Mouse (Mus musculus) liver, adult 2 months (tissue): ENCODE data around the gene Otos. TPM values are rescaled to one million over a fixed set of nuclear protein-coding genes. Genes with fewer than 3 reads are reported as not detected.

Experiments
- DNase-seq: peaks from one replicate; pipeline ENCODE4 v3.0.0-alpha.2; 2011; ENCODE audit warnings: low read depth, low spot score; ENCODE audit errors: extremely low read depth
- H3K27ac ChIP-seq: fragments of 200-500 bp; replicated peaks from 2 replicates; pipeline ENCODE4 v1.5.1; 2012; ENCODE audit warnings: low read depth, mild to moderate bottlenecking, control low read depth, inconsistent platforms, low read length; ENCODE audit not compliant: insufficient read depth
- H3K27me3 ChIP-seq: fragments of 200-500 bp; 2 replicates; pipeline ENCODE4 v1.6.1; 2012; ENCODE audit warnings: mild to moderate bottlenecking, moderate library complexity, low read length, inconsistent platforms; ENCODE audit not compliant: control insufficient read depth, insufficient read depth
- H3K36me3 ChIP-seq: fragments of 200-500 bp; 2 replicates; pipeline ENCODE4 v1.6.1; 2012; ENCODE audit warnings: low read length, inconsistent platforms; ENCODE audit not compliant: control insufficient read depth, insufficient read depth
- H3K4me1 ChIP-seq: fragments of 200-500 bp; 2 replicates; pipeline ENCODE4 v1.6.1; 2011; ENCODE audit warnings: low read length; ENCODE audit not compliant: control insufficient read depth, insufficient read depth
- H3K4me3 ChIP-seq: fragments of 200-500 bp; 2 replicates; pipeline ENCODE4 v1.5.1; 2011; ENCODE audit warnings: low read depth, mild to moderate bottlenecking, control low read depth, low read length, moderate library complexity; ENCODE audit not compliant: insufficient read depth
- H3K79me2 ChIP-seq: fragments of 200-500 bp; 2 replicates; pipeline ENCODE4 v1.6.1; 2012; ENCODE audit warnings: inconsistent platforms, mild to moderate bottlenecking, low read length, moderate library complexity; ENCODE audit not compliant: control insufficient read depth, insufficient read depth
- H3K9ac ChIP-seq: fragments of 200-500 bp; 2 replicates; pipeline ENCODE4 v1.6.1; 2012; ENCODE audit warnings: low read depth, mild to moderate bottlenecking, control low read depth, inconsistent platforms, low read length
- CTCF ChIP-seq: fragments of 200-500 bp; IDR thresholded peaks from 2 replicates; pipeline ENCODE4 v1.5.1; 2011; ENCODE audit warnings: low read depth, low read length, control low read depth
- POLR2A ChIP-seq: fragments of 200-500 bp; IDR thresholded peaks from 2 replicates; pipeline ENCODE4 v1.6.1; 2011; ENCODE audit warnings: low read length, control low read depth; ENCODE audit not compliant: insufficient read depth; ENCODE audit errors: extremely low read depth
- WGBS: fragments of 180-500 bp; shearing (Covaris S2); methylation state at CpG from one replicate; pipeline ENCODE4 v1.1.7; 2018; 5-methylcytosine and 5-hydroxymethylcytosine counted together
- polyA plus RNA-seq: library from polyadenylated mRNA; depleted of rRNA; stranded (reverse); fragments of >200 nt; gene quantifications from 2 replicates; pipeline ENCODE4 v1.2.3, GENCODE M21; 2012
- total RNA-seq: library from RNA; depleted of rRNA; stranded (reverse); fragments of >200 nt; gene quantifications from 2 replicates; pipeline ENCODE4 v1.2.3, GENCODE M21; 2014

Otos gene
- total and polyA plus RNA-seq, 2 experiments: not detected

DNA sequence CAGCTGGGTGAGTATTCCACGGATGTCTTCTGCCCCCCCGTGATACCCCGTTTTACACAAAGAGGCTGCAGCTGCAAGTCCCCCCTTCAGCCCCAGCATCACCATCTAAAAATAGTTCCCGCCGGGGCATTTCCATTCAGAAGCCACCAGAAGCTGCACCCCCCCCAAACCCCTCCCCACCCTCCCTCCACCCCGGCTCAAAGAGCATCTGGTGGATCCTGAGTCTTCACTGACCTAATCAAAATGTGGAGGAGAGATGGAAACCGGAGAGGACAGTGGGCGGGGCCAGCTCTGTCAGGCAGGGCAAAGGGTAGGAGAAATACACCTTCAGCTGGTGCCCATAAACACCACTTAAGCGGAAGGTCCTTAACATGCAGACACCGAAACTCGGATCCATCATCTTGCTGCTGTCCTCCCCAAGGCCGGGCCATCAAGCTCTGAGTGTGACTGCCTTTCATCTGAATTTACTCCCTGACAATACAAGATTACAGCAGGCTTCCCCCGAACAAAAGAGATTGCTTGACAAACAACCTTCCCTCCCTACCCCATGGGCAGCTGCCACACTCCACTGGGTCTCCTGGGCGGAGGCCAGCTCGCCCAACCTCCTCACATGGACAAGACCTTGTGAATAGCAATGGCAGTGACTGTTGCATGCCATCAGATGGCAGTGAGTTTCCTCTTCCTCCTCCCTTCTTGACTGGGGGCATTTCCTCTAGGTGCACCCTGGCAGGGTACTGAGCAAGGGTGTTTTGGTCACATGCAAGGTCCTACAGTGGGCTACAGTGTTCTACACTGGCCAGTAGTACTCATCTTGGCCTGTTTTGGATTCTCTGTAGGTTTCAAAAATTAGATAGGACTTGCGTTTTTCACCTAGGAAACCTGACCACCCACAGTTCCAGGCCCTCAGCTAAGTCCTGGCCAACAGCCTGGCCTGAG lies 32.3 kb upstream of the Otos start:
- no peak overlapping the region for H3K9ac ChIP-seq
- H3K27ac ChIP-seq: no peak overlapping the region
- WGBS: 48% methylated on average over 16 of the region's 16 CpGs
- no peaks in the 10 kb centered on the region for H3K27me3 ChIP-seq
- H3K4me3 ChIP-seq: no peak overlapping the region
- TF ChIP-seq POLR2A: no peak
- no peak for TF ChIP-seq CTCF
- DNase-seq: no peak
- H3K79me2 ChIP-seq: no peaks in the 10 kb centered on the region
- no peaks in the 10 kb centered on the region for H3K36me3 ChIP-seq
- no peaks in the 10 kb centered on the region for H3K4me1 ChIP-seq

DNA sequence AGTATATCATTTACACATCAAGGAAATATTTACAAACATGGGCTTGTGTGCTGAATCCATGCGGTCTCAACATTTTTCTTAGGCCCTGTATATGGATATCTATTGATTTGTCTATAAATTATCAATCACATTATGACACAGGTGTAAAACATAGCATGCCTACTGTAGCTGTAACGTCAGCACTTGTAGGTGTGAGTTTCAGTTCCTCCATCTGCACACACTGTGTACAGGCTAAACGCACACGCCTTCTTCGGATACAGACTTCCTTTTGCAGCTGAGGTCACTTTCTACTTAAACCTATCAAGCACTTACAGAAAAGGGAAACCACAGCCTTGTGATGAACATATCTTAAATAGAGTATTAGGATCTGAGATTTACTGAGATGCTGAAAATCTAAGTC lies 30.1 kb upstream of the Otos start:
- DNase-seq: no peak
- no peak overlapping the region for H3K9ac ChIP-seq
- H3K79me2 ChIP-seq: no peaks in the 10 kb centered on the region
- TF ChIP-seq POLR2A (no peak), CTCF (no peak)
- 85% methylated on average over 5 of the region's 5 CpGs for WGBS
- H3K4me3 ChIP-seq: no peak overlapping the region
- H3K36me3 ChIP-seq: no peaks in the 10 kb centered on the region
- H3K27ac ChIP-seq: no peak overlapping the region
- H3K4me1 ChIP-seq: no peaks in the 10 kb centered on the region
- H3K27me3 ChIP-seq: no peaks in the 10 kb centered on the region

DNA sequence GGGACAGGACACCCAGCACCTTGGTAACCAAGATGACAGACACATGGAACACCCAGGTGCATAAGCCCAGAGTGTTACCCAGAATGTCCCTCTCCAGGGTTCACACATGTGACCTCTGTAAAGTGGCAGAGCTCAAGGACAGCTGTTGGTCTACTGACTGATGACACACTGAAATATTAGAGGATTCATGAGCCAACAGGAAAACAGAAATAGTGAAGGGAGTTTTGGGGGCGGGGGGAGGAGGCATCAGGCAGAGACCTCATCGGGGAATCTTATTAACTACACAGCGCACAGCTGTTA lies 28.0 kb upstream of the Otos start:
- DNase-seq: no peak
- WGBS: 84% methylated on average over 3 of the region's 3 CpGs
- H3K4me3 ChIP-seq: no peak overlapping the region
- no peaks in the 10 kb centered on the region for H3K27me3 ChIP-seq
- H3K9ac ChIP-seq: no peak overlapping the region
- H3K4me1 ChIP-seq: no peaks in the 10 kb centered on the region
- H3K27ac ChIP-seq: no peak overlapping the region
- H3K79me2 ChIP-seq: no peaks in the 10 kb centered on the region
- no peaks in the 10 kb centered on the region for H3K36me3 ChIP-seq
- no peak for TF ChIP-seq POLR2A
- TF ChIP-seq CTCF: no peak

DNA sequence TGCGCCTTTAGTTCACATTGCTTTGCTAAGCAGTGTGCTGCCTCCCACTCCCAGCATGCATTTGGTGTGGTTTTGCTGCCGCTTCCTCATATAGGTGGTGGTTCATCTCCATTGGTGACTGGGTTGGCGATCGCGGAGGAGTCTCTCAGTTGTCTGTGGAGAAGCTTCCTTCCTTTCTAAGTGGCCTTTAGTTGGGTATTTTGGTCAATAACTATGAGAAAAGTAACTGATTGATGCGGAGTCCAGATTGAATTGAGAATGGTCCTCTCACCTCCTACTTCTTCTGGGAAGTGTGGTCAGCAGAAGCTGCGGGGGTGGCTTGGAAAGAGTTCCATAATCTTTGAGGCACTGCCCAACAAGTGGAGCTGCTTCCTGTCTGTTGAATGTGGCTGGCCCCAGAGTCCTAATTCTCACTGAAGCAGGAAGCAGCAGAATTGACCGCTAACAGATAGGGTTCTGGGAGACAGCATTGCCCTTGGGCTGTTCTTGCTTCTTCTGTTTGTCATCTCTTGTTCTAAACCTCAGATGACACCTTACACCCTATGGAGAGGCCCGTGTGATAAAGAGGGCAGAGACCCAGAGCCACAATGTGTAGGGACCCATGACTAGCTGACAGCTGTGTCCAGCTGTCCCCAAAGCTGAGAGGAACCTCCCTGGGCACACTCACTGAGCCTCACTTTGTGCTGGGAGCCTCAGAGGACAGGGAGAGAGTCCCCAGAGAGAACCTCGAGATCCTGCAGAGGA lies 27.5 kb upstream of the Otos start:
- 69% methylated on average over 10 of the region's 10 CpGs for WGBS
- DNase-seq: peak; percentile 17
- H3K27ac ChIP-seq: no peak overlapping the region
- H3K4me3 ChIP-seq: no peak overlapping the region
- no peaks in the 10 kb centered on the region for H3K27me3 ChIP-seq
- H3K36me3 ChIP-seq: no peaks in the 10 kb centered on the region
- H3K4me1 ChIP-seq: no peaks in the 10 kb centered on the region
- H3K9ac ChIP-seq: no peak overlapping the region
- TF ChIP-seq CTCF (no peak), POLR2A (no peak)
- H3K79me2 ChIP-seq: no peaks in the 10 kb centered on the region

DNA sequence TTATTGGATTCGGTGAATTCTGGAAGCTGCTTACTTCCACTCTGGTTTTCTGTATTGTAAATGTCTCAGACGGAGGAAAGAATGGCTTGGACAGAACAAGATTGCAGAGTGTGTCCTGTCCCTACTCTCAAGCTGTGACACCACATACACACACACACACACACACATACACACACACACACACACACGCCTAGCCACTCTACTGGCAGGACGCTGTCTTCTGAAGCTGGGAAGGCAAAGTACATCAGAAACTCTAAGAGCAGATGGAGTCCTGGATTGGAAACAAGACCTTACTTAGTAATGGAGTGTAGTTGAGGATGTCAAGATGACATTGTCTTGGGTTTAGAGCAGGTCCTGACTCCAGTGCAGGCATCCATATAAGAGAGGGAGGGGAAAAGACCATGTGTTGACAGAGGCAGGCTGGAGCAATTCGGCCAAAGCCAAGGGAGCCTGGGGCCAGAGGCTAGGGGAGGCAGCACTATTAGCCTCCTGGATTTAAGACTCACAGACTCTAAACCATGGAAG lies 24.7 kb upstream of the Otos start:
- no peak overlapping the region for H3K9ac ChIP-seq
- TF ChIP-seq POLR2A (no peak), CTCF (no peak)
- H3K27ac ChIP-seq: no peak overlapping the region
- H3K27me3 ChIP-seq: no peaks in the 10 kb centered on the region
- H3K4me3 ChIP-seq: no peak overlapping the region
- whole genome bisulfite sequencing: 82% methylated on average over 5 of the region's 5 CpGs
- H3K36me3 ChIP-seq: no peaks in the 10 kb centered on the region
- no peak for DNase-seq
- no peaks in the 10 kb centered on the region for H3K79me2 ChIP-seq
- no peaks in the 10 kb centered on the region for H3K4me1 ChIP-seq
